Mouse (Mus musculus) embryonic facial prominence, embryonic 12.5 days (tissue): ENCODE data around the gene Pinlyp. TPM values are rescaled to one million over a fixed set of nuclear protein-coding genes. Genes with fewer than 3 reads are reported as not detected.

Experiments used
- ATAC-seq: fragments of 200-750 bp; cut with Nextera tagmentation; 2 replicates; pipeline ENCODE4 v1.8.0; 2017; ENCODE audit not compliant: insufficient number of reproducible peaks, insufficient read depth, low FRiP score, low TSS enrichment
- H3K27ac ChIP-seq: fragments of 300-500 bp; sonication (generic); 2 replicates; pipeline ENCODE4 v1.5.1; 2016; ENCODE audit warnings: mild to moderate bottlenecking
- H3K27me3 ChIP-seq: fragments of 300-500 bp; sonication (generic); 2 replicates; pipeline ENCODE4 v1.6.1; 2016; ENCODE audit warnings: mild to moderate bottlenecking, moderate library complexity
- H3K36me3 ChIP-seq: fragments of 300-500 bp; sonication (generic); 2 replicates; pipeline ENCODE4 v1.6.1; 2016; ENCODE audit warnings: mild to moderate bottlenecking
- H3K4me1 ChIP-seq: fragments of 300-500 bp; sonication (generic); 2 replicates; pipeline ENCODE4 v1.6.1; 2016
- H3K4me2 ChIP-seq: fragments of 300-500 bp; sonication (generic); replicated peaks from 2 replicates; pipeline ENCODE4 v1.6.1; 2016; ENCODE audit warnings: mild to moderate bottlenecking, moderate library complexity
- H3K4me3 ChIP-seq: fragments of 300-500 bp; sonication (generic); 2 replicates; pipeline ENCODE4 v1.5.1; 2016; ENCODE audit warnings: mild to moderate bottlenecking
- H3K9ac ChIP-seq: fragments of 300-500 bp; sonication (generic); 2 replicates; pipeline ENCODE4 v1.6.1; 2016; ENCODE audit warnings: mild to moderate bottlenecking, moderate library complexity
- H3K9me3 ChIP-seq: fragments of 300-500 bp; sonication (generic); 2 replicates; pipeline ENCODE4 v1.6.1; 2016; ENCODE audit warnings: mild to moderate bottlenecking, moderate library complexity
- WGBS: fragments of 180-500 bp; shearing (Covaris S2); methylation state at CpG from one replicate; pipeline ENCODE4 v1.1.7; 2016; 5-methylcytosine and 5-hydroxymethylcytosine counted together
- polyA plus RNA-seq: library from polyadenylated mRNA; unstranded; fragments of >200 nt; fragmentation: Nextera tagmentation; extraction: Ambion mirVana; gene quantifications from 2 replicates; pipeline ENCODE4 v1.2.1, GENCODE M21; 2016

Pinlyp gene
- not detected in 2 replicates for polyA plus RNA-seq

DNA sequence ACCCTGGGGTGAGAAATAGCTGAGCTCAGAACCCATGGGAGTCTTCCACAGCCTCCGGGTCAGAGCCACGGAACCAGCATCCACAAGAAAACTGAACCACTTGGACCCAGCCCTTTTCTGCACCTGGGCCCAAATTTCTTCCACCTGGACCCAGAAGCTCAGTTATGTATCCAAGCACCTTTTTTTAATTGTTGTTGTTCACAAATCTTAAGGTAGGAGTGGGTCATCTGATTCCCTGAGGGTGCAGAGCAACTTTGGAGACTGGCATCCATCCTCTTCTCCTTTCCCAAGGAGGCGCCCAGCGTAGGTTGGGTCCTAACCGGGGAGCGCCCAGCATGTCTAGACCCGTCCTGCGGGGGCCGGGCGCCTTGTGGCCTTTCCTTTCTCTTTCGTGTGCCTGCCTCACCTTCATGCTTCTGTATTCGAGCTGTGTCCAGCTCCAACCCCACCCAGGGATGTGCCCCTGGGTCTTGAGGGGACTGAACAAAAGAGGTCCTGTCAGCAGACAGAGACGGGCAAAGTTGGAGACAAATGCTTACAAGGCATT lies at the start of gene Pinlyp, which contains the start of gene Xrcc1:
TSS of gene Pinlyp (minus strand) at position 51 of the 547 bp plus-strand sequence.
TSS of gene Xrcc1 (plus strand) at position 222 of the 547 bp plus-strand sequence.
- peaks cover 30% of the 10 kb centered on the region for H3K36me3 ChIP-seq
- ATAC-seq, result no peak
- WGBS, result 34% methylated on average over 13 of the region's 13 CpGs

GRCm38 (mm10) chr7:24595464-24595863 lies 49.5 kb upstream of the Pinlyp start:
- Histone ChIP-seq H3K9ac (no peak overlapping the region), H3K9me3 (no peaks in the 10 kb centered on the region), H3K4me1 (peaks cover 7% of the 10 kb centered on the region), H3K27me3 (peaks cover 10% of the 10 kb centered on the region), H3K36me3 (0 out of 2 replicates have a peak, but pooled peaks cover 3% of the 10 kb centered on the region), H3K4me3 (no peak overlapping the region), H3K27ac (no peak overlapping the region), H3K4me2 (no peak overlapping the region)
- ATAC-seq, result no peak
- WGBS, result 66% methylated on average over 2 of the region's 2 CpGs

More for the DNA sequence above, at the start of gene Pinlyp, which contains the start of gene Xrcc1:
- Histone ChIP-seq H3K9ac (peak within 1 kb of the TSS; percentile 72), H3K4me3 (peak within 1 kb of the TSS; percentile 80), H3K9me3 (no peaks in the 10 kb centered on the region), H3K4me1 (peaks cover 11% of the 10 kb centered on the region), H3K4me2 (peak within 1 kb of the TSS; percentile 83), H3K27me3 (no peaks in the 10 kb centered on the region), H3K27ac (peak within 1 kb of the TSS; percentile 80)

DNA sequence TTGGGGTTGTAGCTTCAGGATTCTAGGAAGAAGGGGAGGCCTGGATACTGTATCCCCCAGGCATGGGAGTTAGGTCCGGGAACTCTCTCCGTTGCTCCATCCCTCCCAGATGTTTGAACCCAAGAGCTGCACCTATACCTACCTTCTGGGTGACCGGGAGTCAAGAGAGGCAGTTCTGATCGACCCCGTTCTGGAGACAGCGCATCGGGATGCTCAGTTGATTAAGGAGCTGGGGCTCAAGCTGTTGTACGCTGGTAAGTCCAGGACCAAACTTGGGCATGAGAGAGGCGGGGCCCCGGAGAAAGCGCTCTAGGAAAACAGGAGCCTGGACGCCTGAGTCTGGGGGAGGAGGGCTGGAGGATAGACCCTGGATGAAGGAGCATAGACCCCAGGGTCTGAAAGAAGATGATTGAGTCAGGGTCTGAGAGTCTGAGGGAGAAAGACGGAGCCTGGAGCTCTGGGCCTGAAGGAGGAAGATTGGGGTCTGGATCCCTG lies 48.4 kb upstream of the Pinlyp start:
- H3K27ac ChIP-seq, result no peak overlapping the region
- peak overlapping the region; percentile 75 for H3K4me2 ChIP-seq
- 2% methylated on average over 13 of the region's 13 CpGs for WGBS
- peaks cover 10% of the 10 kb centered on the region for H3K27me3 ChIP-seq
- H3K9ac ChIP-seq, result peak overlapping the region; percentile 78
- ATAC-seq, result 0 out of 2 replicates have a peak, but pooled peaks have one; percentile 4
- peak overlapping the region; percentile 63 for H3K4me3 ChIP-seq
- peaks cover 7% of the 10 kb centered on the region for H3K4me1 ChIP-seq
- H3K36me3 ChIP-seq, result 0 out of 2 replicates have a peak, but pooled peaks cover 3% of the 10 kb centered on the region
- no peaks in the 10 kb centered on the region for H3K9me3 ChIP-seq

DNA sequence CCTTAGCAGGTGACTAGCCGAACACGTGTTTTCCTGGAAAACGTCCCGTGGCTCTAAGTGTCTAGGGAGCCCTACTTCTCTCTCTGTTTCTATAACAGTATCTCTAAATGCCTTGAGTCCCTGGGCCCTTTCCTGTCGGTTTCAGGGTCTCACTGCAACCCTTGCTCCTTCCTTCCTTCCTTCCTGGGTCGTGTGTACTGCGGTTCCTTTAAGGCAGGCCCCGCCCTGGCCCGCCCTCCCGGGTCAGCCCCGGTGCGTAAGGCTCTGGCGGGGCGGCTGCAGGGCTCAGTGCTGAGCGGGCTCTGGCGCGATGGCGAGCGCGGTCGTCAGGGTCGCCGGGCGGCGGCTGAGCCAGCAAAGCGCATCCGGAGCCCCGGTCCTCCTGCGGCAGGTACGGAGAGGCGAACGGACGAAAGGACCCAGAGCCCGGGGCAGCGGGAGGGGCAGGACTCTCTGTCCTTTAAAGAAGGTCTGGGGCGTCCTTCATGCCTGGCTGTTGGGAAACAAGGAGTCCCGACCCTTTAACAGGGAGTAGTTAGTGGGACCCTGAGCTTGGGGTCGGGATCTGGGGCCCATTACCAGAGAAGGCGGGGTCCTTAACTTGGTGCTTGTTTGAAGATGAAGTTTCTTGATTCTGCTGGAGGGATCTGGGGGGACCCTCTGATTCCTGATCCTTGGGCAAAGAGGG lies 47.8 kb upstream of the Pinlyp start:
- H3K4me1 ChIP-seq, result peaks cover 7% of the 10 kb centered on the region

DNA sequence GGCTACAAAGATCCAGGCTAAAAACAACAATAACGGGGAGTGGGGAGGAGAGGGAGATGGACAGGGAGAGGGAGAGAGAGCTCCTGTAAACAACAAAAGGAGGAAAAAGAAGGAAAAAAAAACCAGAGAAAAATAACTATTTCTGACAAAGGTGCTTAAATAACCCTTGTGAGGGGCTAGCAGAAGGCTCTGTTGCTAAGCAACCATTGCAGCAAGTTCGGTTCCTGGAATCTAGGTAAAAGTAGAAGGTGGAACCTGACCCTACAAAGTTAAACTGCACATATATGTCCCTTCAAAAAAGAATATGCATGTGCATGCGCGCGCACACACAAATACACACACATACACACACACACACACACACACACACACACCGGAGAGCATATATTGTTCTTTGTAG lies 46.9 kb upstream of the Pinlyp start:
- Histone ChIP-seq H3K27ac (no peak overlapping the region), H3K4me3 (no peak overlapping the region), H3K4me1 (peaks cover 7% of the 10 kb centered on the region), H3K9me3 (no peaks in the 10 kb centered on the region), H3K4me2 (no peak overlapping the region), H3K36me3 (0 out of 2 replicates have a peak, but pooled peaks cover 3% of the 10 kb centered on the region), H3K27me3 (peaks cover 10% of the 10 kb centered on the region), H3K9ac (no peak overlapping the region)
- no peak for ATAC-seq
- 82% methylated on average over 6 of the region's 6 CpGs for WGBS

More for the DNA sequence above, 47.8 kb upstream of the Pinlyp start:
- H3K4me3 ChIP-seq, result peak overlapping the region; percentile 63
- H3K4me2 ChIP-seq, result peak overlapping the region; percentile 75
- 2% methylated on average over 39 of the region's 39 CpGs for WGBS
- peak; percentile 86 for ATAC-seq
- no peak overlapping the region for H3K27ac ChIP-seq
- peaks cover 10% of the 10 kb centered on the region for H3K27me3 ChIP-seq
- H3K9me3 ChIP-seq, result no peaks in the 10 kb centered on the region
- peak overlapping the region; percentile 78 for H3K9ac ChIP-seq
- H3K36me3 ChIP-seq, result 0 out of 2 replicates have a peak, but pooled peaks cover 3% of the 10 kb centered on the region

- Histone ChIP-seq H3K27ac (no peak overlapping the region), H3K9ac (no peak overlapping the region), H3K9me3 (no peaks in the 10 kb centered on the region), H3K27me3 (peaks cover 10% of the 10 kb centered on the region), H3K36me3 (0 out of 2 replicates have a peak, but pooled peaks cover 3% of the 10 kb centered on the region), H3K4me3 (no peak overlapping the region), H3K4me1 (peaks cover 7% of the 10 kb centered on the region), H3K4me2 (no peak overlapping the region)
- no peak for ATAC-seq
- 64% methylated on average over 4 of the region's 4 CpGs for WGBS
Measured at GRCm38 (mm10) chr7:24592163-24592562, 46.2 kb upstream of the Pinlyp start.

GRCm38 (mm10) chr7:24591735-24592134 lies 45.8 kb upstream of the Pinlyp start:
- 75% methylated on average over 5 of the region's 5 CpGs for WGBS
- H3K4me1 ChIP-seq, result peaks cover 7% of the 10 kb centered on the region
- H3K36me3 ChIP-seq, result 0 out of 2 replicates have a peak, but pooled peaks cover 3% of the 10 kb centered on the region
- no peak overlapping the region for H3K9ac ChIP-seq
- ATAC-seq, result no peak
- no peaks in the 10 kb centered on the region for H3K9me3 ChIP-seq
- H3K4me3 ChIP-seq, result no peak overlapping the region
- no peak overlapping the region for H3K27ac ChIP-seq
- no peak overlapping the region for H3K4me2 ChIP-seq
- peaks cover 14% of the 10 kb centered on the region for H3K27me3 ChIP-seq

DNA sequence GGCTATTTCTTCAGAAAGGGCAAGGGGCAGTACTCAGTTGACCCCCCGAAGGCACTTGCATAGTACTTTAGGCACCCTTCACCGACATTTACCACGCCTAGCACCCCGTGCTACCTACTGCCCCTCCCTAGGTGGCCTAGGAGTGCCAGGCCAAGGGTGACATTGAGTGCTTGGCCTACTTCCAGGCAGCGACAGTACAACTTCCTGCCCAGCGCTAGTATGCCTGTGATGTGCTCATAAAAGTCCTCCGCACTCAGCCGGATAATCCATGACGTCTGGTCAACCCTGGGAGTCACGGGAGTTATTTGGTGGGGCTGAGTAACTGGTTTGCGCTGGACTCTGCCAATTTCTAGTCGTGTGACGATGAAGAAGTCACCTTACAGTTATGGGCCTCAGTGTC lies 42.4 kb upstream of the Pinlyp start:
- ATAC-seq, result no peak
- WGBS, result 85% methylated on average over 13 of the region's 13 CpGs
- H3K4me2 ChIP-seq, result no peak overlapping the region
- 0 out of 2 replicates have a peak, but pooled peaks cover 4% of the 10 kb centered on the region for H3K9me3 ChIP-seq
- no peak overlapping the region for H3K9ac ChIP-seq
- H3K4me3 ChIP-seq, result no peak overlapping the region
- no peak overlapping the region for H3K27ac ChIP-seq
- no peaks in the 10 kb centered on the region for H3K4me1 ChIP-seq
- peaks cover 29% of the 10 kb centered on the region for H3K27me3 ChIP-seq
- no peaks in the 10 kb centered on the region for H3K36me3 ChIP-seq

- ATAC-seq, result peak; percentile 38; the same call in 1 of the 2 replicates
- Histone ChIP-seq H3K36me3 (no peaks in the 10 kb centered on the region), H3K9ac (peak within 1 kb of the TSS; percentile 60), H3K4me1 (no peaks in the 10 kb centered on the region), H3K27ac (no peak within 1 kb of the TSS), H3K4me3 (peak within 1 kb of the TSS; percentile 52), H3K9me3 (0 out of 2 replicates have a peak, but pooled peaks cover 4% of the 10 kb centered on the region), H3K27me3 (peaks cover 29% of the 10 kb centered on the region), H3K4me2 (peak within 1 kb of the TSS; percentile 70)
- WGBS, result 8% methylated on average over 30 of the region's 30 CpGs
Measured at GRCm38 (mm10) chr7:24587330-24588105, 41.6 kb upstream of the Pinlyp start, which contains the start of the genes Ethe1 and Zfp575. Gene Ethe1, plus strand, starts transcription at chr7:24587543. Gene Zfp575, minus strand, starts transcription at chr7:24587641.

DNA sequence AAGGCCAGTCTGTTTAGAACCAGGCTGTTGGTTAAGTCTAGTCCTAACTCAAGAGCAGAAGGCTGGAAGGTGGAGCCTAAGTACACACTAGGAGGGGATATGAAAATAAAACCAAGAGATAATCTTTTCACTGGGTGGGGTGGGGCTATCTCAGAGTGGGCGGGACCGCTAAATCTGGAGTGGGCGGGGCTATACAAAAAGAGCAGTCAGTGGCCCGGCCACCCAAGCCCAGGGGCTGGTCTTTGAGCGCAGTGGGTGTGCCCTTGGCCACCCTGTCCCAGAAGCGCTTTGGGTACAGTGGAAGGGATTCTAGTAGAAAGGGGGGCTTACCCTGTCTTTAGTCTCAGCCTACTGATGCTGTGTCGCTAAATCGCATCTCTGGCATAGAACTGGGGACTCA lies 40.9 kb upstream of the Pinlyp start:
- Histone ChIP-seq H3K9me3 (0 out of 2 replicates have a peak, but pooled peaks cover 4% of the 10 kb centered on the region), H3K27me3 (peaks cover 29% of the 10 kb centered on the region), H3K4me3 (peak overlapping the region; percentile 52), H3K4me1 (no peaks in the 10 kb centered on the region), H3K27ac (no peak overlapping the region), H3K36me3 (no peaks in the 10 kb centered on the region), H3K9ac (peak overlapping the region; percentile 60; the same call in 1 of the 2 replicates), H3K4me2 (peak overlapping the region; percentile 70)
- WGBS, result 6% methylated on average over 8 of the region's 8 CpGs
- ATAC-seq, result peak; percentile 61

DNA sequence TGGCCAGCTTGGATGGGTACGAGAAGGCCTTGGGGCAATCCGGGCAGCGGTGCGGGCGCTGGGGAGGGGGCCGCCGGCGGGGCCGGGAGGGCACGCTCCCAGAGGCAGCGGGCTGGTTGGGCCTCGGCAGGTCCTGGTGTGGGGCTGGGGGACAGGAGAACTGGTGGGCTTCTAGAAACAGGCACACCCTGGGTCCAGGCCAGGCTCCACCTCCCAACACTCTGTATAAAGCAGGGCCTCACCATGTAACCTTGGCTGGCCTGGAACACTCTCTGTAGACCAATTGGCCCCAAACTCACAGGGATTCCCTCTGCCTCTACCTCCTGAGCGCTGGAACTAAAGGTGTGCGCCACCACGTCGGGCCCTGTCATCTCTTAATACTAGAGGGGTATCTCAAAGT lies 40.1 kb upstream of the Pinlyp start:
- Histone ChIP-seq H3K36me3 (no peaks in the 10 kb centered on the region), H3K4me1 (no peaks in the 10 kb centered on the region), H3K27ac (no peak overlapping the region), H3K27me3 (peaks cover 29% of the 10 kb centered on the region), H3K4me3 (0 out of 2 replicates have a peak overlapping the region, but pooled peaks have one; percentile 1), H3K4me2 (no peak overlapping the region; the same call in 1 of the 2 replicates), H3K9ac (peak overlapping the region; percentile 24; the same call in 1 of the 2 replicates), H3K9me3 (0 out of 2 replicates have a peak, but pooled peaks cover 4% of the 10 kb centered on the region)
- 35% methylated on average over 16 of the region's 16 CpGs for WGBS
- 0 out of 2 replicates have a peak, but pooled peaks have one; percentile 23 for ATAC-seq
